Mouse (Mus musculus): ENCODE data around the gene Fthl17c.
"Not testable (repeated sequence)": the region's sequence is repeated elsewhere in the genome, so short reads cannot be mapped to it uniquely, and the experiment has no call there.

DNA sequence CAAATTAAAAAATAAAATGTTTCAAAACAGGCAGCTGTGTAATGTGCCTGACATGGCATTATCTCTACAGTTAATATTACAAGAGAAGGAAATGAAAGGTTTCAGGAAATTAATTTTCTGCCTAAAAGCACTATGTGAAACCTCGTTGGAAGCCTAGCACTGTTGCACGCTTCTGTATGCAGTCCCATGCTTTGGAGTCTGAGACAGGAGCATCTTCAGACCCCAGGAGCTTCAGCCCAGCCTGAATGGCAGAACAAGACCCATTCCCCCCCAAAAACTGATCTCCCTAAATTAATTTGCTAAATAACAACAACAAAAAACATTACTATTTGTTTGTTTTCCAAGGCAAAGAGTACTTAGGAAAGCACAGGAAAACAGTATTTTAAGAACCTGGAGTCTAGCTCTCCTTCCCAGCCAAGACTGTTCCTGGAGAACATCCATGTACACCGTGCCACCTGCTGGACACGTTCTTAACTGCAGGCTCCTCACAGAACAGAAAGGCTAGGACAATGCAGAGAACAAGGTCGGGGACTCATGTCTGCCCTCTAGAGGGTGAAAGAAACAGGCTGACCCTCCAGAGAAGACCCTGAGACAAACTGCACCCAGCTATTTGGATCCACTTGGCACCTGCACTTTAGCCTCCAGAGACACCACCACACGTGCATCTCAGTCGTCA, 28.1 kb downstream of the Fthl17c start:
- TF ChIP-seq CTCF (IDR thresholded peaks at IDR 0.05; ENCODE audit: extremely low read depth, insufficient read depth, insufficient read length, insufficient replicate concordance); POLR2A (IDR thresholded peaks at IDR 0.05; ENCODE audit: low read depth, low read length): not testable (repeated sequence)
